In the genomic region with DNA sequence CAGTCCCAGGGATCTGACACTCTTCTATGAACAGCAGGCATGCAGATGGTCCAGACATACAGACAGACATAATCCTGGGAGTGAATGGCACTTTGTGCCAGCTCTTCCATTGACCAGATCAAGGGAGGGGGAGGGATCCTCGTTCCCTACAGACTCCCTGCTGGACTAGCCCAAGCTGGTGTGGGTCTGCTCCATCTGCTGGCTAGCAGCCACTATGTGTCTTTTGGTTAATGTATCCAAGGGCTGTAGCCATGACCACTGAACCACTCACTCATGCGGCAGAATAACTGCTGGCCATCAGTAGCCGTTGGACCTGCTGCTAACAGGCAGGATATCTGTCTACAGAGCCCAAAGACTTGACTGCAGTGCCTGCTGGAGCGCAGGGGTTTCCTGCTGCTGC, we compare ENCODE assay signal across 7 mouse cellular contexts. TPM values are rescaled to one million over a fixed set of nuclear protein-coding genes. Genes with fewer than 3 reads are reported as not detected.
DNase-seq lines count a peak whose midpoint lies in the region; ATAC-seq and TF ChIP-seq lines count a peak whose summit lies in the region.

No protein-coding gene starts in this region.

- H3K4me3 ChIP-seq in cerebellum, adult 2 months (replicated peaks; ENCODE audit: insufficient read depth, low read depth, low read length), result no peak overlapping the region
- no peak overlapping the region for H3K4me3 ChIP-seq in hindbrain, embryonic 16.5 days (ENCODE audit: low read length)
- no peak overlapping the region for H3K4me3 ChIP-seq in midbrain, embryonic 12.5 days
- no peak overlapping the region for H3K4me3 ChIP-seq in left cerebral cortex, adult 2 months

- intact Hi-C loops in left cerebral cortex, adult 2 months (cut with DNase I), result no loop called here

- TF ChIP-seq CTCF in cerebellum, adult 2 months (IDR thresholded peaks at IDR 0.05; ENCODE audit: borderline replicate concordance, insufficient read depth, low read depth, low read length), result no peak
- TF ChIP-seq CTCF in left cerebral cortex, adult 2 months (IDR thresholded peaks at IDR 0.05), result no peak

- peak; percentile 89 for ATAC-seq in hindbrain, embryonic 16.5 days
- ATAC-seq in midbrain, embryonic 12.5 days (ENCODE audit: low FRiP score, low read depth), result peak; percentile 71

- no peaks in the 10 kb centered on the region for H3K27me3 ChIP-seq in cerebellum, adult 2 months (ENCODE audit: control insufficient read depth, insufficient read depth, low read length)
- no peaks in the 10 kb centered on the region for H3K27me3 ChIP-seq in hindbrain, embryonic 16.5 days (replicated peaks; ENCODE audit: control insufficient read depth, insufficient read depth, low read length)
- no peaks in the 10 kb centered on the region for H3K27me3 ChIP-seq in midbrain, embryonic 12.5 days

- no peak for TF ChIP-seq POLR2A in cerebellum, adult 2 months (IDR thresholded peaks at IDR 0.05; ENCODE audit: borderline replicate concordance, insufficient read depth, low read length)

- 25% methylated on average over 4 of the region's 4 CpGs for WGBS in cerebellum, adult 2 months
- 41% methylated on average over 4 of the region's 4 CpGs for WGBS in hindbrain, embryonic 16.5 days
- 57% methylated on average over 4 of the region's 4 CpGs for WGBS in midbrain, embryonic 12.5 days

- H3K9me3 ChIP-seq in hindbrain, embryonic 16.5 days (ENCODE audit: control insufficient read depth, low read length), result no peaks in the 10 kb centered on the region
- H3K9me3 ChIP-seq in midbrain, embryonic 12.5 days, result no peaks in the 10 kb centered on the region

- peaks cover 38% of the 10 kb centered on the region for H3K4me1 ChIP-seq in cerebellum, adult 2 months (ENCODE audit: control insufficient read depth, insufficient read depth, low read length)
- peaks cover 3% of the 10 kb centered on the region; the same call in 1 of the 2 replicates for H3K4me1 ChIP-seq in hindbrain, embryonic 16.5 days (ENCODE audit: control insufficient read depth, insufficient read depth, low read depth, low read length)
- H3K4me1 ChIP-seq in midbrain, embryonic 12.5 days, result 0 out of 2 replicates have a peak, but pooled peaks cover 7% of the 10 kb centered on the region

- no peak overlapping the region for H3K9ac ChIP-seq in hindbrain, embryonic 16.5 days (ENCODE audit: low read depth, low read length)
- H3K9ac ChIP-seq in midbrain, embryonic 12.5 days (replicated peaks), result no peak overlapping the region

- H3K27ac ChIP-seq in cerebellum, adult 2 months (ENCODE audit: insufficient read depth, low read length), result no peak overlapping the region
- H3K27ac ChIP-seq in hindbrain, embryonic 16.5 days (ENCODE audit: low read depth, low read length), result peak overlapping the region; percentile 64
- peak overlapping the region; percentile 68 for H3K27ac ChIP-seq in midbrain, embryonic 12.5 days (replicated peaks)
- H3K27ac ChIP-seq in left cerebral cortex, adult 2 months, result no peak overlapping the region

- peak; percentile 28 for DNase-seq in R1 (ENCODE audit: low read depth, low spot score)
- DNase-seq in cerebellum, adult 2 months, result peak; percentile 33 to 49
- DNase-seq in urinary bladder, postnatal 36 days (ENCODE audit: low spot score in 2 of 2), result no peak
- no peak for DNase-seq in left cerebral cortex, adult 2 months (ENCODE audit: extremely low spot score in 1 of 2, low spot score in 2 of 2)
- no peak for DNase-seq in adrenal gland, postnatal 36 days

- H3K36me3 ChIP-seq in hindbrain, embryonic 16.5 days (ENCODE audit: control insufficient read depth, insufficient read depth, low read length), result no peaks in the 10 kb centered on the region
- H3K36me3 ChIP-seq in midbrain, embryonic 12.5 days, result peaks cover 37% of the 10 kb centered on the region

- no peak overlapping the region for H3K4me2 ChIP-seq in hindbrain, embryonic 16.5 days (ENCODE audit: low read length)
- H3K4me2 ChIP-seq in midbrain, embryonic 12.5 days (replicated peaks), result no peak overlapping the region

RNA-seq across cellular contexts. Expression of gene Atp1b3, which starts 39.7 kb away (rescaled TPM):
- 179 and 202 TPM in 2 replicates for polyA plus RNA-seq in cerebellum, adult 2 months (2012; rRNA removed)
- polyA plus RNA-seq in hindbrain, embryonic 16.5 days (2015; fragmentation: Nextera tagmentation; extraction: Ambion mirVana), result 193 and 199 TPM in 2 replicates
- 158 and 165 TPM in 2 replicates for polyA plus RNA-seq in midbrain, embryonic 12.5 days (2016; fragmentation: Nextera tagmentation; extraction: Ambion mirVana)
- total RNA-seq in left cerebral cortex, adult 2 months (2021), result 10 to 100 TPM; 81.7 to 89.0 TPM
- total RNA-seq in adrenal gland, postnatal 36 days (2021), result 100 to 1,000 TPM; 180 to 200 TPM

Comparison
In these comparisons a context has a peak if more than half of its experiments do, and no peak if none do; other contexts are left out.
1. DNase-seq: peak in R1 (single experiment) and cerebellum, adult 2 months (2 of 2); none in urinary bladder, postnatal 36 days (0 of 2), left cerebral cortex, adult 2 months (0 of 2) and adrenal gland, postnatal 36 days (0 of 2).
2. H3K27ac ChIP-seq: peak in hindbrain, embryonic 16.5 days (single experiment) and midbrain, embryonic 12.5 days (single experiment); none in cerebellum, adult 2 months (single experiment) and left cerebral cortex, adult 2 months (single experiment).